Mouse (Mus musculus): Measurements from ENCODE around the gene Ncor2.

The Ncor2 gene

GRCm38 (mm10) chr5:125056696-125057554, 122.1 kb downstream of the Ncor2 start:
- DNase-seq: peak; percentile 88

- DNase-seq: no peak
Measured at GRCm38 (mm10) chr5:125056331-125056695, 122.7 kb downstream of the Ncor2 start.

- DNase-seq: no peak
Measured at GRCm38 (mm10) chr5:125055901-125056300, 123.1 kb downstream of the Ncor2 start.

- DNase-seq: no peak
Measured at GRCm38 (mm10) chr5:125053661-125054060, 125.4 kb downstream of the Ncor2 start.

- peak; percentile 81 for DNase-seq
Measured at GRCm38 (mm10) chr5:125052603-125053488, 126.2 kb downstream of the Ncor2 start.

GRCm38 (mm10) chr5:125052237-125052602, 126.8 kb downstream of the Ncor2 start:
- peak; percentile 71 for DNase-seq

GRCm38 (mm10) chr5:125049481-125049880, 129.5 kb downstream of the Ncor2 start:
- no peak for DNase-seq

- DNase-seq: no peak
Measured at GRCm38 (mm10) chr5:125046436-125046835, 132.6 kb downstream of the Ncor2 start.

GRCm38 (mm10) chr5:125045202-125045601, 133.8 kb downstream of the Ncor2 start:
- no peak for DNase-seq

GRCm38 (mm10) chr5:125043448-125043847, 135.6 kb downstream of the Ncor2 start:
- no peak for DNase-seq

- no peak for DNase-seq
Measured at GRCm38 (mm10) chr5:125041578-125041977, 137.4 kb downstream of the Ncor2 start.

- DNase-seq: peak; percentile 53
Measured at GRCm38 (mm10) chr5:125040128-125040584, 138.9 kb downstream of the Ncor2 start.

GRCm38 (mm10) chr5:125039377-125040027, 139.5 kb downstream of the Ncor2 start:
- DNase-seq: no peak

- DNase-seq: no peak
Measured at GRCm38 (mm10) chr5:125036483-125036882, 142.5 kb downstream of the Ncor2 start.

- DNase-seq: no peak
Measured at GRCm38 (mm10) chr5:125028911-125029310, 150.1 kb downstream of the Ncor2 start.

GRCm38 (mm10) chr5:125028371-125028770, 150.6 kb downstream of the Ncor2 start:
- no peak for DNase-seq

- peak; percentile 46 for DNase-seq
Measured at GRCm38 (mm10) chr5:125024002-125024401, 155.0 kb downstream of the Ncor2 start.

- peak; percentile 49 for DNase-seq
Measured at GRCm38 (mm10) chr5:125021298-125021697, 157.7 kb downstream of the Ncor2 start.

GRCm38 (mm10) chr5:125019099-125019498, 159.9 kb downstream of the Ncor2 start:
- peak; percentile 59 for DNase-seq

GRCm38 (mm10) chr5:125017332-125017731, 161.7 kb downstream of the Ncor2 start:
- DNase-seq: no peak

- no peak for DNase-seq
Measured at GRCm38 (mm10) chr5:125016421-125017242, 162.4 kb downstream of the Ncor2 start.

- no peak for DNase-seq
Measured at GRCm38 (mm10) chr5:125015576-125015975, 163.4 kb downstream of the Ncor2 start.

Data from lung, postnatal 10 days (tissue).